Mouse (Mus musculus): ENCODE data around the gene Mcrip2. TPM values are rescaled to one million over a fixed set of nuclear protein-coding genes. Genes with fewer than 3 reads are reported as not detected.

Mcrip2 gene
- polyA plus RNA-seq, 1 experiment = 6.8 TPM

- TF ChIP-seq CTCF (IDR thresholded peaks at IDR 0.05; ENCODE audit: control insufficient read depth, insufficient read depth, low read length) (peak; percentile 44; the same call in 1 of the 2 replicates), POLR2A (IDR thresholded peaks at IDR 0.05; ENCODE audit: borderline replicate concordance, control insufficient read depth, low read depth, low read length) (peak; percentile 68; the same call in 1 of the 2 replicates)
- WGBS = under 1% methylated on average over 21 of the region's 21 CpGs
- H3K4me1 ChIP-seq (ENCODE audit: control insufficient read depth, insufficient read depth, low read length) = peaks cover 7% of the 10 kb centered on the region
Measured at GRCm38 (mm10) chr17:25844396-25844901, 24.1 kb downstream of the Mcrip2 start, which contains the start of gene Rhot2. Rhot2 (minus strand) TSS chr17:25844851.

GRCm38 (mm10) chr17:25843636-25844395 lies 24.7 kb downstream of the Mcrip2 start:
- Histone ChIP-seq H3K27ac (ENCODE audit: control insufficient read depth, insufficient read depth, low read depth, low read length, poor library complexity) (peak overlapping the region; percentile 82), H3K4me1 (ENCODE audit: control insufficient read depth, insufficient read depth, low read length) (peaks cover 7% of the 10 kb centered on the region), H3K4me3 (replicated peaks; ENCODE audit: control insufficient read depth, low read depth, low read length) (peak overlapping the region; percentile 78)
- WGBS = 3% methylated on average over 38 of the region's 38 CpGs
- TF ChIP-seq CTCF (IDR thresholded peaks at IDR 0.05; ENCODE audit: control insufficient read depth, insufficient read depth, low read length) (no peak), POLR2A (IDR thresholded peaks at IDR 0.05; ENCODE audit: borderline replicate concordance, control insufficient read depth, low read depth, low read length) (no peak)

More at GRCm38 (mm10) chr17:25844396-25844901, 24.1 kb downstream of the Mcrip2 start, which contains the start of gene Rhot2:
- H3K27ac ChIP-seq (ENCODE audit: control insufficient read depth, insufficient read depth, low read depth, low read length, poor library complexity) = peak within 1 kb of the TSS; percentile 82
- H3K4me3 ChIP-seq (replicated peaks; ENCODE audit: control insufficient read depth, low read depth, low read length) = peak within 1 kb of the TSS; percentile 78

- Histone ChIP-seq H3K4me3 (replicated peaks; ENCODE audit: control insufficient read depth, low read depth, low read length) (peak overlapping the region; percentile 78), H3K27ac (ENCODE audit: control insufficient read depth, insufficient read depth, low read depth, low read length, poor library complexity) (no peak overlapping the region), H3K4me1 (ENCODE audit: control insufficient read depth, insufficient read depth, low read length) (peaks cover 7% of the 10 kb centered on the region)
- no peak for TF ChIP-seq POLR2A (IDR thresholded peaks at IDR 0.05; ENCODE audit: borderline replicate concordance, control insufficient read depth, low read depth, low read length)
- TF ChIP-seq CTCF (IDR thresholded peaks at IDR 0.05; ENCODE audit: control insufficient read depth, insufficient read depth, low read length) = no peak
- 92% methylated on average over 4 of the region's 4 CpGs for WGBS
Measured at GRCm38 (mm10) chr17:25843122-25843521, 25.4 kb downstream of the Mcrip2 start.

- no peak overlapping the region for H3K27ac ChIP-seq (ENCODE audit: control insufficient read depth, insufficient read depth, low read depth, low read length, poor library complexity)
- TF ChIP-seq POLR2A (IDR thresholded peaks at IDR 0.05; ENCODE audit: borderline replicate concordance, control insufficient read depth, low read depth, low read length) (no peak), CTCF (IDR thresholded peaks at IDR 0.05; ENCODE audit: control insufficient read depth, insufficient read depth, low read length) (no peak)
- 83% methylated on average over 3 of the region's 3 CpGs for WGBS
- peaks cover 7% of the 10 kb centered on the region for H3K4me1 ChIP-seq (ENCODE audit: control insufficient read depth, insufficient read depth, low read length)
- no peak overlapping the region for H3K4me3 ChIP-seq (replicated peaks; ENCODE audit: control insufficient read depth, low read depth, low read length)
Measured at GRCm38 (mm10) chr17:25842509-25842908, 26.1 kb downstream of the Mcrip2 start.

GRCm38 (mm10) chr17:25841117-25841880 lies 27.3 kb downstream of the Mcrip2 start, which contains the start of gene Gm20683:
Gm20683 (minus strand) TSS chr17:25841763.
- no peak for TF ChIP-seq POLR2A (IDR thresholded peaks at IDR 0.05; ENCODE audit: borderline replicate concordance, control insufficient read depth, low read depth, low read length)
- no peak for TF ChIP-seq CTCF (IDR thresholded peaks at IDR 0.05; ENCODE audit: control insufficient read depth, insufficient read depth, low read length)
- 91% methylated on average over 22 of the region's 22 CpGs for WGBS
- Histone ChIP-seq H3K27ac (ENCODE audit: control insufficient read depth, insufficient read depth, low read depth, low read length, poor library complexity) (no peak within 1 kb of the TSS), H3K4me1 (ENCODE audit: control insufficient read depth, insufficient read depth, low read length) (peaks cover 7% of the 10 kb centered on the region), H3K4me3 (replicated peaks; ENCODE audit: control insufficient read depth, low read depth, low read length) (no peak within 1 kb of the TSS)

- Histone ChIP-seq H3K4me3 (replicated peaks; ENCODE audit: control insufficient read depth, low read depth, low read length) (no peak overlapping the region), H3K27ac (ENCODE audit: control insufficient read depth, insufficient read depth, low read depth, low read length, poor library complexity) (no peak overlapping the region), H3K4me1 (ENCODE audit: control insufficient read depth, insufficient read depth, low read length) (peaks cover 7% of the 10 kb centered on the region)
- 94% methylated on average over 6 of the region's 6 CpGs for WGBS
- TF ChIP-seq POLR2A (IDR thresholded peaks at IDR 0.05; ENCODE audit: borderline replicate concordance, control insufficient read depth, low read depth, low read length) (no peak), CTCF (IDR thresholded peaks at IDR 0.05; ENCODE audit: control insufficient read depth, insufficient read depth, low read length) (no peak)
Measured at GRCm38 (mm10) chr17:25840519-25840918, 28.0 kb downstream of the Mcrip2 start.

- Histone ChIP-seq H3K4me3 (replicated peaks; ENCODE audit: control insufficient read depth, low read depth, low read length) (no peak overlapping the region), H3K4me1 (ENCODE audit: control insufficient read depth, insufficient read depth, low read length) (peaks cover 5% of the 10 kb centered on the region), H3K27ac (ENCODE audit: control insufficient read depth, insufficient read depth, low read depth, low read length, poor library complexity) (no peak overlapping the region)
- 88% methylated on average over 14 of the region's 14 CpGs for WGBS
- TF ChIP-seq POLR2A (IDR thresholded peaks at IDR 0.05; ENCODE audit: borderline replicate concordance, control insufficient read depth, low read depth, low read length) (no peak), CTCF (IDR thresholded peaks at IDR 0.05; ENCODE audit: control insufficient read depth, insufficient read depth, low read length) (no peak)
Measured at GRCm38 (mm10) chr17:25839455-25840235, 28.9 kb downstream of the Mcrip2 start.
